Mouse (Mus musculus): Measurements from ENCODE around the gene Ssx2ip.

DNA sequence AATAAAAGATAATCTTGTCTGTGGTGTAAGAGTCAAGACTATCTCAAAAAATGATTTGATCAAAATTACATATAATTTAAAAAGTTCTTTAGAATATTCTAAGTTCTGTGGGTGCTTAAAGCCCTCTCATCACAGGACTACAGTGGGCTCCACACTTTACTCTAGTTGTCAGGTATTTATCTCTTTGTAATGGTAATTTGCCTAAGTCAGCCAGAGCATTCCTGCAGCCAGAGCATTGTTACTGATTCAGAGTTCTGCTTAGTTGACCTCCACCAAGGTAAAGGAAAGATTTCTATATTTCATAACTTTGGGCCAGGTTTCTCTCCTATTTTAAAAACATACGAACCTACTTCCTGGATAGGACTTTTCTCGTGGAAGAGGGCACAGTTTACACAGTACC is 64.8 kb downstream of the Ssx2ip start:
- no peak for TF ChIP-seq CTCF (IDR thresholded peaks at IDR 0.05; ENCODE audit: low read depth, low read length)
- TF ChIP-seq GATA2 (IDR thresholded peaks at IDR 0.05; ENCODE audit: borderline replicate concordance, low read depth, low read length), result no peak

Data from G1E (cell line).